Mouse (Mus musculus): ENCODE measurements at regions not wholly inside any gene's neighbourhood (a gene's known extent, or its start where the extent isn't known, plus 50 kb on each side); places are given as distances from the start of the nearest gene placed in this dataset.

DNA sequence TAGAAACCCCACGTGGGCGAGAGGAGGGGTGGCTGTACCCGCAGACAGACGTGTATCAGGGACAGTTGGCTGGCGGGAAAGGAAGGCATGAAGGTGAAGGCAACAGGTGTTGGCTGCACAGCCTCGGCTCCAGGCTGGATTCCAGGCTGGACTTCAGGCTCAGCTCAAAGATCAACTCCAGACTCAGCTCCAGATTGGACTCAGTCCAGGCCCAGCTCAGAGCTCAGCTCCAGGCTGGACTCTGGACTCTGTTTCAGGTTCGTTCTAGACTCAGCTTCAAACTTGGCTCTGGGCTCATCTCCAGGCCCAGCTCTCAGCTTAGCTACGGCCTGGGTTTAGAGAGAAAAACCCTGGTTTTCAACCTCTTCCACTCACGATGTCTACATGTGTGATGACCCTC is 171.2 kb downstream of the Kif26a start:
- 80% methylated on average over 9 of the region's 9 CpGs for WGBS
- TF ChIP-seq POLR2A (IDR thresholded peaks at IDR 0.05; ENCODE audit: borderline replicate concordance, control insufficient read depth, low read depth, low read length) (no peak), CTCF (IDR thresholded peaks at IDR 0.05; ENCODE audit: control insufficient read depth, insufficient read depth, low read length) (no peak)
- H3K4me3 ChIP-seq (replicated peaks; ENCODE audit: control insufficient read depth, low read depth, low read length): no peak overlapping the region

DNA sequence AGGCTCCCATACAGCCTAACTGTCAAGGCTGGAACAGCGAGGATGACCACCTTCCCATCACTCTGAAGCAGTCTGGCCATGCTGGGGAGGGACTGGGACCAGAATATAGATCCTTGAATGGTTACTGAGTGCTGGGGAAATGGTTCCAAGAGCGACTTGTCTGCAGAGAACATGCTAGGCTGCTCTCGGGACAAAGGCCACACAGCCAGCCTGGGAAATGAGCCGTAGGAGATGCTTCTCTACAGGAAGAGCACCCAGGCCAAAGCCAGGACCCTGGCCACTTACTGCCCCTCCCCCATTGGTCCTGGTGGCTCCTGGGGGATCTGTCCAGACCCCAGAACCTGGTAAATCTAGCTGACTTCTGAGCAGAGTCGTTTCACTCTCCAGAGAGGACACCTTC is 170.8 kb upstream of the A530016L24Rik start:
- Histone ChIP-seq H3K4me1 (ENCODE audit: control insufficient read depth, insufficient read depth, low read length) (no peaks in the 10 kb centered on the region), H3K4me3 (replicated peaks; ENCODE audit: control insufficient read depth, low read depth, low read length) (no peak overlapping the region), H3K27ac (ENCODE audit: control insufficient read depth, insufficient read depth, low read depth, low read length, poor library complexity) (no peak overlapping the region)
- TF ChIP-seq POLR2A (IDR thresholded peaks at IDR 0.05; ENCODE audit: borderline replicate concordance, control insufficient read depth, low read depth, low read length): no peak
- no peak for TF ChIP-seq CTCF (IDR thresholded peaks at IDR 0.05; ENCODE audit: control insufficient read depth, insufficient read depth, low read length)
- WGBS: 73% methylated on average over 5 of the region's 5 CpGs

More for the DNA sequence above, 171.2 kb downstream of the Kif26a start:
- no peak overlapping the region for H3K27ac ChIP-seq (ENCODE audit: control insufficient read depth, insufficient read depth, low read depth, low read length, poor library complexity)
- no peaks in the 10 kb centered on the region for H3K4me1 ChIP-seq (ENCODE audit: control insufficient read depth, insufficient read depth, low read length)

DNA sequence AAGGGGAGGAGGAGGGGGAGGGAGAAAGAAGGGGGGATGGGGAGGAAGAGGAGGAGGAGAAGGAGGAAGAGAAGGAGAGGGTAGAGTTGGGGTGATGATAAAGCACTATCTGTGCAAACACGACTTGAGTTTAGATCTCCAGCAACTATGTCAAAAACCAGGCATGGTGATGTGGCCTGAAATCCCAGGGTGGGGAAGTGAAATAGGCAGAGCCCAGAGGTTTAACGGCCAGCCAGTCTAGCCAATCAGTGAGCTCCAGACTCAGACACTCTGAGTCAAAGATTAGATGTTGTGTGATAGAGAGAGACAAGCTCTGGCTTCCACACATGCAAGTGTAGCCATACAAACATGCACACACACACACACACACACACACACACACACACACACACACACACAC is 167.1 kb upstream of the A530016L24Rik start:
- no peak overlapping the region for H3K4me3 ChIP-seq (replicated peaks; ENCODE audit: control insufficient read depth, low read depth, low read length)
- H3K27ac ChIP-seq (ENCODE audit: control insufficient read depth, insufficient read depth, low read depth, low read length, poor library complexity): no peak overlapping the region
- no peaks in the 10 kb centered on the region for H3K4me1 ChIP-seq (ENCODE audit: control insufficient read depth, insufficient read depth, low read length)
- WGBS: 51% methylated on average over 2 of the region's 2 CpGs
- TF ChIP-seq CTCF (IDR thresholded peaks at IDR 0.05; ENCODE audit: control insufficient read depth, insufficient read depth, low read length) (no peak), POLR2A (IDR thresholded peaks at IDR 0.05; ENCODE audit: borderline replicate concordance, control insufficient read depth, low read depth, low read length) (no peak)

DNA sequence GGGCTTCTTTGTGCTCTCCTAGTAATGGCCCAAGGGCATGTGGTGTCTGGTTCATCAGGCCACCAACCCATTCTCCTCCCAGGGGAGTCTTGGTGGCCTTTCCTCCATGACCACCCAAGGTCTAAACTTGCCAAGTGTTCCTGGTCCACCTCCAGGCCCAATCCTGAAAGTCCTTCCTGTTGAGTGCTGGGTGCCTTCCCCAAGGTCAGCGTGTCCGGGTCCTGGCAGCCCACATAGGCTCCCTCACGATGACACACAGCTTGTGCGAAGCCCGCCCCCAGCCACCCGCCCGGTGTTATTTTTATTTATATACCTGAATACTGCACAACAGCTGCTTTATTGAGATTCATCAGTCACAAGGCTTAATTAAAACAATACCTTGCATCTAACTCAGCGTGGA is 161.8 kb upstream of the A530016L24Rik start:
- H3K27ac ChIP-seq (ENCODE audit: control insufficient read depth, insufficient read depth, low read depth, low read length, poor library complexity): no peak overlapping the region
- WGBS: 93% methylated on average over 8 of the region's 8 CpGs
- no peak overlapping the region for H3K4me3 ChIP-seq (replicated peaks; ENCODE audit: control insufficient read depth, low read depth, low read length)
- TF ChIP-seq POLR2A (IDR thresholded peaks at IDR 0.05; ENCODE audit: borderline replicate concordance, control insufficient read depth, low read depth, low read length): no peak
- no peaks in the 10 kb centered on the region for H3K4me1 ChIP-seq (ENCODE audit: control insufficient read depth, insufficient read depth, low read length)

DNA sequence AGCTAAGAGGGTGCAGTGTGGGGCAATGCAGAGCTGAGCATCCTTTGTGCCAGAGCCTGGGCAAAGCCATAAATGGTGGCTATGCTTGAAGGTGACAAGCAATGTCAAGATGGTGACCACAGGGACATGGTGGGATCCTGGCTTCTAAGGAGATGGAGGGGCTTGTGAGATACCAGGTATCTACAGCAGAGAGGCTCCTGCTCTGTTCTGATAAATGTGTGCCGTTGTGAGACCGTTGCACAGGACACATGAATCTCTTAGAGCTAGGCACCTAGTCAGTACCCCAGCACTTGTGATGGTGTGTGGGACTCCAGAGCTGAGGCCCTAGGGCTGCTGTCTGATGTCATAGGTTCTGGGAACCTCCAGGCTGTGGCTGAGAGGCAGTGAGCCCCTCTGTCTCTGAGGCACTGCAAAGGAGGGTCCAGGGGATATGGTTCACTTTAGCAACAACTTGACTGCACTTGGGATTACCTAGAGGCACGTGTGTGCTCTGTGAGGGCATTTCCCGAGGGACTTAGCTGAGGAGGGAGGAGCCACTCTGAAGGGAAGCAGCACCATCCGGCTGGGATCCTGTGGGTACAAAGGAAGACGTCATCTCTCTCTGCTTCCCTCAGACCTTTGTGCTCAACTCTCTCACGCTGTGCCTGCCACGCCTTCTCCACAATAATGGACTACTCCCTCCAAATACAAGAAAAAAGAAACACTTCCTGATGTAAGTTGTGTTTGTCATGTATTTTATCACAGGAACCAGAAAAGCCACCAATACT is 160.3 kb upstream of the A530016L24Rik start:
- no peak for TF ChIP-seq POLR2A (IDR thresholded peaks at IDR 0.05; ENCODE audit: borderline replicate concordance, control insufficient read depth, low read depth, low read length)
- H3K4me1 ChIP-seq (ENCODE audit: control insufficient read depth, insufficient read depth, low read length): no peaks in the 10 kb centered on the region
- H3K4me3 ChIP-seq (replicated peaks; ENCODE audit: control insufficient read depth, low read depth, low read length): no peak overlapping the region
- WGBS: 40% methylated on average over 8 of the region's 8 CpGs
- no peak overlapping the region for H3K27ac ChIP-seq (ENCODE audit: control insufficient read depth, insufficient read depth, low read depth, low read length, poor library complexity)

DNA sequence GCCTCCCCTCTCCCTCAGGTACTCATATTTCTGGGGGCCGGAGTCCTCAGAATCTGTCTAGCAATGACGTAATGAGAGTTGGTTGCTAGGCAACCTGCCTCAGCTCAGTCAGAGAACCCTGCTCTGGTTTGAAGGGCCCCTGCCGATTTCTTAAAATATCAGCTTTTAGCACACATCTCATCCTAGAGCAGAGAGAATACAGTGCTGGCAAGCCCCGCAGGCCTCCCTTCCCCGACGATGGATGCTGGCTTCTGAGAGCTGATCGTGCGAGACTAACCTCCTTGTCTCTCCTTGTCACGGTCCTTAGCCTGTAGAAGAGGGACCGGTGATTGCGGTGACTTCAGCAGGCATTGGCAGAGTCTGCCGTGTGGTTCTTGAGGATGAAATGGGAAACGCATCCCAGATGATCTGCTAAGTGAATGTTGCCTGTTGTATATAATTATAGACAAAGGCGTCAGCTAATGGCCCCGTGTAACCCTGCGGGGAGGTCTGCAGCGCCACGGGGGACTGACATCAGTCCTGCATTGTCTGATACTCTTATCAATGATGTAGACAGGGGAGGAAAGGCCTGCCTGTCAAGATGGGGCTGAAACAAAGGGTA is 159.4 kb upstream of the A530016L24Rik start:
- Histone ChIP-seq H3K4me1 (ENCODE audit: control insufficient read depth, insufficient read depth, low read length) (no peaks in the 10 kb centered on the region), H3K4me3 (replicated peaks; ENCODE audit: control insufficient read depth, low read depth, low read length) (no peak overlapping the region), H3K27ac (ENCODE audit: control insufficient read depth, insufficient read depth, low read depth, low read length, poor library complexity) (no peak overlapping the region)
- TF ChIP-seq CTCF (IDR thresholded peaks at IDR 0.05; ENCODE audit: control insufficient read depth, insufficient read depth, low read length) (no peak), POLR2A (IDR thresholded peaks at IDR 0.05; ENCODE audit: borderline replicate concordance, control insufficient read depth, low read depth, low read length) (no peak)
- 60% methylated on average over 18 of the region's 18 CpGs for WGBS

DNA sequence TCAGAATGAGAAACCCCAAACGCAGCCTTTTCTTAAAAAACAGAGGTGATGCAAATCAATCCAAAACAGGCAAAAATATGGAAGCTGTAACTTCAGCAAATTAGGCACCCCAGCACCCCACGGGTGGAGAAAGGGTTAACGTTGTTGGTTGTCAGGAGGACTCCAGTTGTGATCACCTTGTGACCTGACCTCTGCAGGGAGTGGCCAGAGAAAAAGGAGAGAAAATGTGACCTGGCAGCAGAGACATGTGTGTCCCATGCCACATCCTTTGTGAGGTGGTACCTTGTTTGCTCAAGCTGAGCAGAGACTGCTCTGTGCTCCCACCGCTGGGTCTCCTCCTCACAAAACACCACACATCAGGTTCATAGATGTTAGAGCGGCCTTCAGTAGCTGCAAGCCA is 158.7 kb upstream of the A530016L24Rik start:
- TF ChIP-seq CTCF (IDR thresholded peaks at IDR 0.05; ENCODE audit: control insufficient read depth, insufficient read depth, low read length) (no peak), POLR2A (IDR thresholded peaks at IDR 0.05; ENCODE audit: borderline replicate concordance, control insufficient read depth, low read depth, low read length) (no peak)
- WGBS: 80% methylated on average over 5 of the region's 5 CpGs
- H3K4me3 ChIP-seq (replicated peaks; ENCODE audit: control insufficient read depth, low read depth, low read length): no peak overlapping the region
- no peak overlapping the region for H3K27ac ChIP-seq (ENCODE audit: control insufficient read depth, insufficient read depth, low read depth, low read length, poor library complexity)
- no peaks in the 10 kb centered on the region for H3K4me1 ChIP-seq (ENCODE audit: control insufficient read depth, insufficient read depth, low read length)

DNA sequence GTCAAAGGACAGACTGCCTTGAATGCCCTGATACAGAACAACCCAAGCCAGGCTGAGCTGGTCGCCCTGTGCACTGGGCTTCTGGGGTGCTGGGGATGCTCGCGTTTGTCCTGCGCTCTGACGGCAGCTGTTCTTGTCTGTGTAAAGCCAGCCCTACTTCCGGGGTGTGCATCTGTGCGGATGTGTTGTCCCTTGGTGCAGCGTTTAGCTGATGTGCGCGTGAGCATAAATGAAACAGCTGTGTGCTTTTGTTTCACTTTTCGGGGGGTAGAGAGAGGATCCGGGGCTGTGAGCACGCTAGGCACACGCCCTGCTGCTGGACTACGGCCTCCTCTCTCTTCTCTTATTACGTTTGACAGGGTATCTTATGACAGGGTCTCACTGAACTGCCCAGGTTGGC is 158.2 kb upstream of the A530016L24Rik start:
- Histone ChIP-seq H3K27ac (ENCODE audit: control insufficient read depth, insufficient read depth, low read depth, low read length, poor library complexity) (no peak overlapping the region), H3K4me1 (ENCODE audit: control insufficient read depth, insufficient read depth, low read length) (no peaks in the 10 kb centered on the region), H3K4me3 (replicated peaks; ENCODE audit: control insufficient read depth, low read depth, low read length) (no peak overlapping the region)
- 92% methylated on average over 16 of the region's 16 CpGs for WGBS
- TF ChIP-seq POLR2A (IDR thresholded peaks at IDR 0.05; ENCODE audit: borderline replicate concordance, control insufficient read depth, low read depth, low read length) (no peak), CTCF (IDR thresholded peaks at IDR 0.05; ENCODE audit: control insufficient read depth, insufficient read depth, low read length) (no peak)
